Mouse (Mus musculus) embryonic facial prominence, embryonic 14.5 days (tissue): ENCODE measurements around the gene St6galnac4. TPM values are rescaled to one million over a fixed set of nuclear protein-coding genes. Genes with fewer than 3 reads are reported as not detected.
A peak's percentile ranks its signal among the peaks of the same experiment; 100 is the strongest.

Experiments used
- ATAC-seq: fragments of 200-750 bp; cut with Nextera tagmentation; 2 replicates; pipeline ENCODE4 v1.8.0; 2017; ENCODE audit warnings: low read depth, moderate number of reproducible peaks, moderate TSS enrichment
- DNase-seq: peaks from one replicate; pipeline ENCODE4 v3.0.0-alpha.2; 2015; ENCODE audit warnings: low spot score
- H3K27ac ChIP-seq: fragments of 300-500 bp; sonication (generic); replicated peaks from 2 replicates; pipeline ENCODE4 v1.5.1; 2014; ENCODE audit warnings: low read depth, mild to moderate bottlenecking, low read length, moderate library complexity
- H3K27me3 ChIP-seq: fragments of 300-500 bp; sonication (generic); replicated peaks from 2 replicates; pipeline ENCODE4 v1.6.1; 2014; ENCODE audit warnings: low read length; ENCODE audit not compliant: control insufficient read depth, insufficient read depth
- H3K36me3 ChIP-seq: fragments of 300-500 bp; sonication (generic); 2 replicates; pipeline ENCODE4 v1.6.1; 2014; ENCODE audit warnings: low read length, mixed read lengths; ENCODE audit not compliant: control insufficient read depth, insufficient read depth
- H3K4me1 ChIP-seq: fragments of 300-500 bp; sonication (generic); 2 replicates; pipeline ENCODE4 v1.6.1; 2014; ENCODE audit warnings: antibody characterized with exemption, low read length; ENCODE audit not compliant: control insufficient read depth, insufficient read depth
- H3K4me2 ChIP-seq: fragments of 300-500 bp; sonication (generic); 2 replicates; pipeline ENCODE4 v1.6.1; 2014; ENCODE audit warnings: low read depth, mild to moderate bottlenecking, low read length, moderate library complexity, mixed read lengths
- H3K4me3 ChIP-seq: fragments of 300-500 bp; sonication (generic); 2 replicates; pipeline ENCODE4 v1.5.1; 2014; ENCODE audit warnings: low read depth, mild to moderate bottlenecking, low read length
- H3K9ac ChIP-seq: fragments of 300-500 bp; sonication (generic); 2 replicates; pipeline ENCODE4 v1.6.1; 2014; ENCODE audit warnings: low read depth, mild to moderate bottlenecking, low read length, moderate library complexity, mixed read lengths
- H3K9me3 ChIP-seq: fragments of 300-500 bp; sonication (generic); 2 replicates; pipeline ENCODE4 v1.6.1; 2016; ENCODE audit warnings: low read length; ENCODE audit not compliant: control insufficient read depth
- WGBS: fragments of 180-500 bp; shearing (Covaris S2); extraction: QIAGEN DNeasy Blood & Tissue Kit; methylation state at CpG from one replicate; pipeline ENCODE4 v1.1.7; 2014; 5-methylcytosine and 5-hydroxymethylcytosine counted together
- polyA plus RNA-seq: library from polyadenylated mRNA; unstranded; fragments of >200 nt; fragmentation: Nextera tagmentation; extraction: Ambion mirVana; gene quantifications from 2 replicates; pipeline ENCODE4 v1.2.1, GENCODE M21; 2014

The St6galnac4 gene
- polyA plus RNA-seq, 1 experiment from 2014 or later: 41.0 TPM

DNA sequence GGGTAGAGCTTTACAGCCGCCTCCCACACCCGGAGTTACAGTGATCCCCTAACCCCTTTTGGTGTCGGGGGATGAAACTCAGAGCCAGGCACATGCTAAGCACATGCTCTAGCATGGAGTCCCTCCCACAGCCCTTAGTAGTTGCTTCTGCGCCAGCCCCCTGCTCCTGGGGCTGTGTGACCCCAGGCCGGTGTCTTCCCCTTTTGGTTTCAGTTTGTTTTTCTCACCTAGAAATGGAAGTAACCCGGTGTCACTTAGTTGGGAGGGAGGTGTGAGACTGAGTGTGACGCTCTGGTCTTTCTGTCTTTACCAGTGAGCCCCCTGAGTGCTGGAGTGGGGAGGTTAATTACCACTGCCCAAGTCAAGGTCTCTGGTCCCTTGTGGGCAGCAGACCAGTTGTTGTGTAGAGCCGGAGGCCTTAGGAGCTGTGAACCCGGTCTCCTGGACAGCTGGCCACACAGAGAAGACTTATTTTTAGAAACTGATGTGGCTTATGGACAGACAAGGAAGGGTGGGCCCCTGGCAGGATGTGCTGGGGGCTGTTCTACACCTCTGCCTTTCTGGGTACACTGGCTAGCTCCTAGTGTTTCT, 931 bp downstream of the St6galnac4 start:
- Histone ChIP-seq H3K27ac (no peak overlapping the region; the same call in 1 of the 2 replicates), H3K9ac (peak overlapping the region; percentile 69), H3K4me1 (0 out of 2 replicates have a peak, but pooled peaks cover 10% of the 10 kb centered on the region), H3K9me3 (no peaks in the 10 kb centered on the region), H3K4me2 (peak overlapping the region; percentile 69), H3K27me3 (no peaks in the 10 kb centered on the region), H3K36me3 (0 out of 2 replicates have a peak, but pooled peaks cover 6% of the 10 kb centered on the region), H3K4me3 (peak overlapping the region; percentile 59)
- DNase-seq: no peak
- 24% methylated on average over 9 of the region's 9 CpGs for WGBS
- no peak for ATAC-seq

DNA sequence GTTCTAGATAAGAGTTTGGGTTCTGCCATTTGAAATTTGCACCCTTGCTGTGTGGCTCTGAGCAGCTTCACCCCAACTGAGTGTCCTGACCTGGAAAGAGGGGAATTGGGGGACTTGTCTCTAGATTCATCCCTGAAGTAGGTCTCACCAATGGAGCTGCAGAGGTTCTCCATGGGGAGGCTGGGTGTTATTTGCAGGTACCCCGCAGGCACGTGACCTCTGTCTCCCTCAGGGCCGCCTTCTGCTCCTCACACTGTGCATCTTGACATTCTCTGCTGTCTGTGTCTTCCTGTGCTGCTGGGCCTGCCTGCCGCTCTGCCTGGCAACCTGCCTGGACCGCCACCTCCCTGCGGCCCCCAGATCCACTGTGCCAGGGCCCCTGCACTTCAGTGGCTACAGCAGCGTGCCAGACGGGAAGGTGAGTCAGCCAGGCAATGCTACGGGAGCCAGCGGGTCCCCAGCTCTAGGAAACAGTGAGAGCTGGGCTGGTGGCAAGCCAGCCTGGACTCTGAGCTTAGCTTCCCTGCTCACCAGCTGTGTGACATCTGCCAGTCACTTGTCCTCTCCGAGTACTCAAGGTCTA, 2.4 kb downstream of the St6galnac4 start:
- H3K36me3 ChIP-seq: peaks cover 21% of the 10 kb centered on the region; the same call in 1 of the 2 replicates
- 52% methylated on average over 9 of the region's 11 CpGs for WGBS
- no peak overlapping the region for H3K4me3 ChIP-seq
- no peaks in the 10 kb centered on the region for H3K27me3 ChIP-seq
- DNase-seq: no peak
- no peak for ATAC-seq
- H3K4me1 ChIP-seq: 0 out of 2 replicates have a peak, but pooled peaks cover 10% of the 10 kb centered on the region
- no peak overlapping the region for H3K27ac ChIP-seq
- peak overlapping the region; percentile 69; the same call in 1 of the 2 replicates for H3K4me2 ChIP-seq
- no peaks in the 10 kb centered on the region for H3K9me3 ChIP-seq
- H3K9ac ChIP-seq: peak overlapping the region; percentile 19; the same call in 1 of the 2 replicates

DNA sequence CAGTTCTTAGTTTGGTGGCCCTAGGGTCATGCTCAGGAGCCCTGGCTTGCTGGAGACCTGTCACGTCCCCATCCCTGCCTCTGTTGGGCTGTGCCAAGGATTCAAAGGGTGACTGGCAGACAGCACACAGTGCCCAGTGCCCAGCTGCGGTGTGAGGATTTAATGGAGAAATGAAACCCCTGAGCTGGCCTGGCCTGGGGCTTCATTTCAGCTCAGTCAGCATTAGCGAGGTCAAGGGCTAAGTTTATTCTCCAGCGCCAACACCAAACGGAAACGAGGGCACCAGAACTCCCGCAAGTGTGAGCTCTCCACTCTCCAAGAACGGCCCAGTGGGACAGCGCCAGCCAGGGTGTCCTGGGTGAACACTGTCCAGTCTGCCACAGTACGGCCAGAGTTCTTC, 3.3 kb downstream of the St6galnac4 start:
- 78% methylated on average over 10 of the region's 10 CpGs for WGBS
- no peak overlapping the region for H3K9ac ChIP-seq
- no peaks in the 10 kb centered on the region for H3K9me3 ChIP-seq
- H3K27me3 ChIP-seq: no peaks in the 10 kb centered on the region
- ATAC-seq (no peak), DNase-seq (no peak)
- no peak overlapping the region for H3K27ac ChIP-seq
- peaks cover 29% of the 10 kb centered on the region; the same call in 1 of the 2 replicates for H3K36me3 ChIP-seq
- H3K4me2 ChIP-seq: no peak overlapping the region
- H3K4me1 ChIP-seq: 0 out of 2 replicates have a peak, but pooled peaks cover 10% of the 10 kb centered on the region
- H3K4me3 ChIP-seq: no peak overlapping the region

DNA sequence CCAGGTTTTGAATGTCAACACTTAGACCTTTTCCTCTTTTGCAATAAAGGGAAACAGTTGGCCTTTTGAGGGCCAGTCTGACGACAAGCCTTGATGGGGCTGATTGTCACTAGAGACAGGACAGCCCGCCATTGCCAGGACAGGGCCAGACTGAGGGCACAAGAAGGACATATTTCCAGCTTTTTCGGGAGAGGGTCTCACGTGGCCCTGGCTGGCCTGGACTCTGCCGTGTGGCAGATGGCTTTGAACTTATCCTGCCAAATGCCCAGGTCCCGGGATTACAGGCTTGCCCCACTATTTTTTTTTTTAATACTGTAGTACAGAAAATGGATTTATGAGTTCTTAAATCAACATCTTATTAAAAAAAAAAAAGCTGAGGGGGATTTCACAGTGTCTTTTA, 4.4 kb downstream of the St6galnac4 start:
- Histone ChIP-seq H3K27ac (no peak overlapping the region), H3K27me3 (no peaks in the 10 kb centered on the region), H3K4me3 (no peak overlapping the region), H3K4me1 (0 out of 2 replicates have a peak, but pooled peaks cover 10% of the 10 kb centered on the region), H3K4me2 (no peak overlapping the region), H3K9ac (no peak overlapping the region), H3K36me3 (peaks cover 37% of the 10 kb centered on the region; the same call in 1 of the 2 replicates), H3K9me3 (no peaks in the 10 kb centered on the region)
- no peak for DNase-seq
- WGBS: 58% methylated on average over 6 of the region's 6 CpGs
- ATAC-seq: no peak

DNA sequence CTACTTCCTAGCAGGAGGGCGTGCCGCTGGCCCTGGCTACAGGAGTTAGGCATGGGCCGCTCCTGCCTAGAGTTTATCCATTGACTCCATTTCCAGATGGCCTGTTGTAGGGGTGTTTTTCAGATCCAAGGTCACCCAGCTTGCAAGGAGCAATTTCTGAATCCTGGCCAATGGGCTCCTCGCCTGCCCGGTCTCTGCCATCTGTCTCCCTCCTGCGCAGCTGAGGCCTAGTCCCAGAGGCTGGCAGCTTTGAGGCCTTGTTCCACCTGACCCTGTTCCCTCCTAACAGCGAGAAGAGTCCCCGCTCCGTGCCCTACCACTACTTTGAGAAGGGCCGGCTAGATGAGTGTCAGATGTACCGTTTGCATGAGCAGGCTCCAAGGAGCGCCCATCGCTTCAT, 9.8 kb downstream of the St6galnac4 start:
- WGBS: 87% methylated on average over 13 of the region's 13 CpGs
- H3K9me3 ChIP-seq: no peaks in the 10 kb centered on the region
- H3K4me2 ChIP-seq: no peak overlapping the region
- H3K4me3 ChIP-seq: no peak overlapping the region
- H3K9ac ChIP-seq: no peak overlapping the region
- DNase-seq (no peak), ATAC-seq (no peak)
- no peaks in the 10 kb centered on the region for H3K27me3 ChIP-seq
- peaks cover 5% of the 10 kb centered on the region; the same call in 1 of the 2 replicates for H3K4me1 ChIP-seq
- H3K27ac ChIP-seq: no peak overlapping the region
- H3K36me3 ChIP-seq: peaks cover 45% of the 10 kb centered on the region; the same call in 1 of the 2 replicates

DNA sequence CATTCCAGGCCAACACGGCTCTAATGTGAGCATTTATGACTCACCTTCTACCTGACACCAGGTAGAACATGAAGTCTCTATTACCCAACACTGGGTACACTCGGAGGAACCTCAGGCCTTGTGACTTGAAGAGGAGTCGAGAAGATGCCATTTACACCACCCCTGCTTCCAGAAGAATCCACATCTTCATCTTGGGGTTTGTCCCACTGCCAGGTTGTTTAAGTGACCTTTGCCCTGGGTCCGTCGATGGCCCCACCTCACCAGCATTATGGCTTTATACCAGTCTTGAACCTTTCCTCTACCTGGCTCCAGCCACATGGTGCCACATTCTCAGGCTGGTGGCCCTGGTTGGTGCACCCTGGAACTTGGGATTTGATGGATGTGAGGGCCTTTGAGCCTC, 10.4 kb downstream of the St6galnac4 start:
- no peak overlapping the region for H3K4me2 ChIP-seq
- WGBS: 93% methylated on average over 5 of the region's 5 CpGs
- H3K27ac ChIP-seq: no peak overlapping the region
- peaks cover 5% of the 10 kb centered on the region; the same call in 1 of the 2 replicates for H3K4me1 ChIP-seq
- ATAC-seq (no peak), DNase-seq (no peak)
- peaks cover 45% of the 10 kb centered on the region; the same call in 1 of the 2 replicates for H3K36me3 ChIP-seq
- no peaks in the 10 kb centered on the region for H3K9me3 ChIP-seq
- no peaks in the 10 kb centered on the region for H3K27me3 ChIP-seq
- H3K4me3 ChIP-seq: no peak overlapping the region
- H3K9ac ChIP-seq: no peak overlapping the region

DNA sequence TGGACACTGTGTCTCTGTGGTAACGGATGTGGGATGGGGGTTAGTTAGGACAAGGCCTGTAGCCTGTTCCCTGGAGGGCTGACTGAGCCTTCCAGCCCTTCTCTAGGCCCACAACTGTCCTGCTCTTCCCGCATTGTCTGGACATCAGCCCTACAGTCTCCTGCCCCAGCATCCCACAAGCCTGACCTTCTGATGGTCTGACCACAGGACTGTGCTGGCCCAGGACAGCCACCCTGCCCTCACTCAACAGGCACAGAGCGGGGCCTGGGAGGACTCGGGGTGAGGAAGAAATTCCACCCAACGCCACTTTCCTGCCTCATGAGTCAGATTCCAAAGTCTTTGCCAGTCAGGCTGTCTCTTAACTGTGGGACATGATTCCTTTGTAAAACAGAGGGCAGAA, 10.8 kb downstream of the St6galnac4 start:
- WGBS: 87% methylated on average over 5 of the region's 5 CpGs
- no peak overlapping the region for H3K9ac ChIP-seq
- no peak overlapping the region for H3K4me2 ChIP-seq
- no peak for ATAC-seq
- H3K27me3 ChIP-seq: no peaks in the 10 kb centered on the region
- peaks cover 5% of the 10 kb centered on the region; the same call in 1 of the 2 replicates for H3K4me1 ChIP-seq
- no peak overlapping the region for H3K27ac ChIP-seq
- H3K4me3 ChIP-seq: no peak overlapping the region
- peaks cover 45% of the 10 kb centered on the region; the same call in 1 of the 2 replicates for H3K36me3 ChIP-seq
- no peak for DNase-seq
- no peaks in the 10 kb centered on the region for H3K9me3 ChIP-seq

DNA sequence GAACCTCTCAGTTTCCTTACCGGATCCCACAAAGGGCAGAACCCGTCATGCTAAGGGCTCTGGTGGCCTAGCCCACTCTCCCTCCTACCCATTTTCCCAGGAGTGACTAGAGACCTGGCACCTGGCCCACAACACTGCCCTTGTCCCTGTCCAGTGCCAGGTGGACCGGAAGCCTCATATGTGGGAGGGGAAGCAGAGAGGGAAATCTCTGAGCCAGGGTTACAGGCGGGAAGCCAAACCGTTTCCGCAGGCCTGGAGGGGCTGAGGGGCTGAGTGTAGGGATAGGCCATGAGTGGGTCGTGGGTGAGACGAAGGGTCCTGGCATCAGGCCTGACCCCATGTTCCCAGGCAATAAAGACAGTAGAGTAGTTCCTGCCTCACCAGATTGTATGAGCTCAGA, 11.6 kb downstream of the St6galnac4 start:
- no peak for ATAC-seq
- Histone ChIP-seq H3K36me3 (peaks cover 38% of the 10 kb centered on the region; the same call in 1 of the 2 replicates), H3K4me3 (no peak overlapping the region), H3K4me1 (peaks cover 5% of the 10 kb centered on the region; the same call in 1 of the 2 replicates), H3K27ac (no peak overlapping the region), H3K27me3 (no peaks in the 10 kb centered on the region), H3K9me3 (no peaks in the 10 kb centered on the region), H3K4me2 (no peak overlapping the region), H3K9ac (no peak overlapping the region)
- WGBS: 81% methylated on average over 8 of the region's 8 CpGs
- DNase-seq: no peak
